Mouse (Mus musculus) lung, postnatal 0 days (tissue): ENCODE measurements around the gene Fam89b. TPM values are rescaled to one million over a fixed set of nuclear protein-coding genes. Genes with fewer than 3 reads are reported as not detected.
A peak's percentile ranks its signal among the peaks of the same experiment; 100 is the strongest.

Experiments
- ATAC-seq: fragments of 200-750 bp; cut with Nextera tagmentation; 2 replicates; pipeline ENCODE4 v1.8.0; 2017; ENCODE audit warnings: moderate library complexity
- DNase-seq: peaks from one replicate; pipeline ENCODE4 v3.0.0-alpha.2; 2016; ENCODE audit warnings: low spot score
- H3K27ac ChIP-seq: fragments of 300-500 bp; sonication (generic); 2 replicates; pipeline ENCODE4 v1.5.1; 2014; ENCODE audit warnings: antibody characterized with exemption, mild to moderate bottlenecking, low read length, mixed read lengths
- H3K27me3 ChIP-seq: fragments of 300-500 bp; sonication (generic); replicated peaks from 2 replicates; pipeline ENCODE4 v1.6.1; 2014; ENCODE audit warnings: low read length, mixed read lengths; ENCODE audit not compliant: insufficient read depth
- H3K36me3 ChIP-seq: fragments of 300-500 bp; sonication (generic); 2 replicates; pipeline ENCODE4 v1.6.1; 2014; ENCODE audit warnings: low read length, mixed read lengths; ENCODE audit not compliant: insufficient read depth
- H3K4me1 ChIP-seq: fragments of 300-500 bp; sonication (generic); 2 replicates; pipeline ENCODE4 v1.6.1; 2014; ENCODE audit warnings: antibody characterized with exemption, low read depth, low read length, mixed read lengths; ENCODE audit not compliant: insufficient read depth
- H3K4me2 ChIP-seq: fragments of 300-500 bp; sonication (generic); replicated peaks from 2 replicates; pipeline ENCODE4 v1.6.1; 2014; ENCODE audit warnings: low read depth, mild to moderate bottlenecking, low read length, moderate library complexity, mixed read lengths
- H3K4me3 ChIP-seq: fragments of 300-500 bp; sonication (generic); 2 replicates; pipeline ENCODE4 v1.5.1; 2014; ENCODE audit warnings: low read depth, low read length
- H3K9ac ChIP-seq: fragments of 300-500 bp; sonication (generic); replicated peaks from 2 replicates; pipeline ENCODE4 v1.6.1; 2014; ENCODE audit warnings: low read depth, mild to moderate bottlenecking
- H3K9me3 ChIP-seq: fragments of 300-500 bp; sonication (generic); 2 replicates; pipeline ENCODE4 v1.6.1; 2016; ENCODE audit warnings: low read length, mixed read lengths
- CTCF ChIP-seq: IDR thresholded peaks from 2 replicates; pipeline ENCODE4 v1.5.1; 2016; ENCODE audit warnings: antibody characterized with exemption, mild to moderate bottlenecking
- EP300 ChIP-seq: IDR thresholded peaks from 2 replicates; pipeline ENCODE4 v1.6.1; 2016; ENCODE audit warnings: antibody characterized with exemption, mild to moderate bottlenecking, control low read depth
- WGBS: fragments of 180-500 bp; shearing (Covaris S2); extraction: QIAGEN DNeasy Blood & Tissue Kit; methylation state at CpG from one replicate; pipeline ENCODE4 v1.1.7; 2014; 5-methylcytosine and 5-hydroxymethylcytosine counted together
- polyA plus RNA-seq: library from polyadenylated mRNA; unstranded; fragments of >200 nt; fragmentation: Nextera tagmentation; extraction: Ambion mirVana; gene quantifications from 2 replicates; pipeline ENCODE4 v1.2.1, GENCODE M21; 2015

The Fam89b gene
- polyA plus RNA-seq: 120 and 126 TPM in 2 replicates

DNA sequence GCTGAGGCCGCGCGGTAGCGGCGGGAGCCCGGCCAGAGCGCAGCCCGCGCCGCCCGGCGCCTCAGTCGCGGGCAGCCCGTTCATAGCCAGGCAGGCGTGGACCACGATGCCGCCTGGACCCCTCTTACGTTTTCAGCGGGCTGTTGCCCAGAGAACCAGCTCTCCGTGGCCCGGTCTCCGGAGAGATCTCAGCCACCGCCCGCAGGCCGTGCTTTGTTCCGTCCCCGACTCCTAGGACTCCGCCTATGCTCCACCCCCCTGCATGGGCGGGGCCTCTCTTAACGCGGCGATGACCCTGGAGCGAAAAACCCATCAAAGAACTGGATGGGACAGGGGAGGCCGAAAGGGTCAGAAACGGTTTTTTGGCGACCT is at the start of gene Fam89b:
Gene Fam89b, minus strand, starts transcription at position 210 of the 372 bp plus-strand sequence.
- Histone ChIP-seq H3K9me3 (no peaks in the 10 kb centered on the region), H3K27me3 (no peaks in the 10 kb centered on the region), H3K9ac (peak within 1 kb of the TSS; percentile 91), H3K4me3 (peak within 1 kb of the TSS; percentile 92), H3K27ac (peak within 1 kb of the TSS; percentile 91), H3K36me3 (no peaks in the 10 kb centered on the region), H3K4me1 (peaks cover 42% of the 10 kb centered on the region), H3K4me2 (peak within 1 kb of the TSS; percentile 90)
- under 1% methylated on average over 37 of the region's 37 CpGs for WGBS
- peak; percentile 94 for DNase-seq
- peak; percentile 69 for ATAC-seq
- TF ChIP-seq EP300 (no peak), CTCF (no peak)

DNA sequence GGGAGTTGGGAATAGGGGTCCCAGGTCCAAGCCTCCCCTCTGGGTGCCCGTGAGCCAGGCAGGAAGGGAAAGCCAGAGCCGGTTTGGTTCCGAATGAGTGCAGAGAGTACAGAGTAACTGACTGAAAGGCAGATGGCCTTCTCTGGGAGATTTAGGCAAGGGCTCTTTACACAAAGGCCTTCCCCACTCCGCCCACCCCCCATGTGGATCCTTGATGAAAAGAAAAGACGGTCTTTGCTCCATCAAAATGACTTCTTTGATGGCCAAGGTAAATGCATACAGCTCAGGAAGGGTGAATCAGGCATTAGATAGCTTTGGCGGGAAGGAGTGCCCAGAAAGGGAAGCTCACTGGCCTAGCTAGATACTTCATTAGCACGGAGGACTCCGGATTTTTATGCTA is 48.9 kb upstream of the Fam89b start:
- no peaks in the 10 kb centered on the region for H3K9me3 ChIP-seq
- H3K27ac ChIP-seq: no peak overlapping the region
- DNase-seq (no peak), ATAC-seq (no peak)
- no peak overlapping the region for H3K4me2 ChIP-seq
- 64% methylated on average over 8 of the region's 8 CpGs for WGBS
- H3K4me1 ChIP-seq: no peaks in the 10 kb centered on the region
- H3K9ac ChIP-seq: no peak overlapping the region
- no peaks in the 10 kb centered on the region for H3K27me3 ChIP-seq
- H3K4me3 ChIP-seq: no peak overlapping the region
- TF ChIP-seq CTCF: no peak
- no peak for TF ChIP-seq EP300
- no peaks in the 10 kb centered on the region for H3K36me3 ChIP-seq

DNA sequence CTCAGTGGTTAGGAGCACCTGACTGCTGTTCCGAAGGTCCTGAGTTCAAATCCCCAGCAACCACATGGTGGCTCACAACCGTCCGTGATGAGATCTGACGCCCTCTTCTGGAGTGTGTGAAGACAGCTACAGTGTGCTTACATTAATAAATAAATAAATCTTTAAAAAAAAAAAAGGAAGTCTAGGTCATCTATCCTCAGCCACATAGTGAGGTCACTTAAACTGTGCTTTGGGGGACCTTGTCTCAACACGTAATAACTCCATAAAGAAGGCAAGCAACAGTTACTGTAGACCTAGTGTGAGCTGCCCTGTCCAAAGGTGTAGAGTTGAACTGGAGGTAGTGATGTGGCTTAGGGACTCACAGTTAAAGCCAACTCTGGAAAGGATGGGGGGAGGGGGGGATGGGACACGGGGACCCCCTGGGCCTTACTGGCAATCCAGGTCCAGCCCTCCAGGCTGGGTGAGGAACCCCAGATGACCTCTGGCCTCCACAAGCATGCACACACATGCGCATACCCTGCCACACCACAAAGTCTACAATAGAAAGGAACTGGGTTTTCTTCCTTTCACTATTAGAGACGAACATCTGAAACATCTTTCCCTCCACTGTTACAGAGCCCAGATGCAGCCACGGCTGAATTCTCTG is 48.1 kb upstream of the Fam89b start:
- no peak overlapping the region for H3K4me2 ChIP-seq
- 71% methylated on average over 9 of the region's 9 CpGs for whole genome bisulfite sequencing

DNA sequence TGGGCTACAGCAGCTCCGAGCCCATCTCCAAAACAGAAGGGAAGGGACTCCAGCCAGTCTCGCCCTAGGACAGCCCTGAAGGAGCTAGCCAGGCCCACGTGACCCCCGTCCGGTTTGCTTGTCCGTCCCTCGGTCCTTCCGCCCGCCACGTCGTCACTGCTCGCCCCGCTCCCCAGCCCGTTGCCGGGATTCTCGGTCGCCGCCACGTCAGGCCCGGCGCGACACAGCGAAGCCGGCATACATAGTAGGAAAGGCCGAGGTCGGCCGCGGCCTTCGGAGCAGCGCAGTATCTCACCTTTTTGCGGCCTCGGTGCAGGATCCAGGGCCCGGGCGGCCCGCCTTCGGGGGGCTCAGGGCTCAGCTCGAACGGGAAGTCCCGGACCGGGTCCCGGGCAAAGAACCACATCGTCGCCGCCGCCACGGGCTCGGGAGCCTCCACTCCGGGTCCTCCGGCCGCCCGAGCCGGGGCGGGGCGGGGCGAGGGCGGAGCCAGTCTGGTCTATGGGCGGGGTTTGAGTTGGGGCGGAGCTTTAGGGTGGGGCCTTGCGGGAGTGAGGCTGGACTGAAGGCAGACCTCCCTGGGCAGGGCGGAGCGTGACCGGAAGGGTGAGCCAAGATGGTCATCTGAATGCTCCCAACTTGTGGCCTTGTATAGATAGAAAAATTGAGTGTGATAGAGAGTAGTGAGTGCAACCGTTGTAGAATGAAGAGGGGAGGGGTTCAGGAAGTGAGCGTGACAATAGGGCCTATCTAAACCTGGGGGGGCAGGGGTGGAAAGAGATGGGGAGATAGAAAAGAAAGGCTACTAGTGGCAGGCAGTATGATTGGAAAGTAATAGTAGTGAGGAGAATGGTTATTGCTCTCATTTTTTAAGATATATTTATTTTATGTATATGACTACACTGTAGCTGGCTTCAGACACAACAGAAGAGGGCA is 41.7 kb upstream of the Fam89b start, which contains the start of gene Scyl1:
Gene Scyl1, minus strand, starts transcription at position 495 of the 936 bp plus-strand sequence.
- peak within 1 kb of the TSS; percentile 74 for H3K4me3 ChIP-seq
- peak within 1 kb of the TSS; percentile 88 for H3K9ac ChIP-seq
- H3K4me1 ChIP-seq: peaks cover 14% of the 10 kb centered on the region
- no peaks in the 10 kb centered on the region for H3K9me3 ChIP-seq
- H3K36me3 ChIP-seq: peaks cover 5% of the 10 kb centered on the region
- TF ChIP-seq CTCF: no peak
- no peak for TF ChIP-seq EP300
- peak; percentile 98 for ATAC-seq
- peak within 1 kb of the TSS; percentile 95 for H3K27ac ChIP-seq
- no peaks in the 10 kb centered on the region for H3K27me3 ChIP-seq
- peak; percentile 96 for DNase-seq
- WGBS: under 1% methylated on average over 61 of the region's 64 CpGs
- H3K4me2 ChIP-seq: peak within 1 kb of the TSS; percentile 88

More for the DNA sequence above, 48.1 kb upstream of the Fam89b start:
- Histone ChIP-seq H3K9me3 (no peaks in the 10 kb centered on the region), H3K4me1 (no peaks in the 10 kb centered on the region), H3K36me3 (no peaks in the 10 kb centered on the region), H3K27ac (no peak overlapping the region), H3K4me3 (no peak overlapping the region), H3K9ac (no peak overlapping the region), H3K27me3 (no peaks in the 10 kb centered on the region)
- DNase-seq (no peak), ATAC-seq (no peak)
- no peak for TF ChIP-seq EP300
- TF ChIP-seq CTCF: no peak

DNA sequence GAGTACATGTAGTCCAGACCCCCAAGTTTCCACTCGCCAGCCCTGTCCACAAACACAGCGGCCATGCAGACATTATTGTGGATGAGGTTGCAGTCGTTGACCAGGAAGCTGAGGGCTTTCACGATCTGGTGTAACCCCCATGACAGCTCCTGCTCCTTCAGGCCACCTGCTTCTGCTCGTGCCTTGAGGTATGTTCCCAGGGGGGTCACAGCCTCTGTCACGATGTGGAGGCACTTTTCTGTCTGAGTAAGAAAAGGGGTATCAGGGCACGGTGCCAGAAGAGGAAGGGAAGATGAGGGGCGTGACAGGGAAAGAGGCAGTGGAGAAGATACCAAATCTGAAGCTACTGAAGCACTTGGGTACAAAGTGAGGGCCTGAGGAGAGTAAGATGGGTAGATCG is 40.9 kb upstream of the Fam89b start:
- ATAC-seq (no peak), DNase-seq (peak; percentile 21)
- TF ChIP-seq CTCF (no peak), EP300 (no peak)
- peak overlapping the region; percentile 88 for H3K4me2 ChIP-seq
- H3K27ac ChIP-seq: peak overlapping the region; percentile 95
- no peaks in the 10 kb centered on the region for H3K27me3 ChIP-seq
- 34% methylated on average over 9 of the region's 9 CpGs for WGBS
- H3K36me3 ChIP-seq: peaks cover 13% of the 10 kb centered on the region
- no peaks in the 10 kb centered on the region for H3K9me3 ChIP-seq
- peak overlapping the region; percentile 74 for H3K4me3 ChIP-seq
- peak overlapping the region; percentile 88 for H3K9ac ChIP-seq
- H3K4me1 ChIP-seq: peaks cover 14% of the 10 kb centered on the region

DNA sequence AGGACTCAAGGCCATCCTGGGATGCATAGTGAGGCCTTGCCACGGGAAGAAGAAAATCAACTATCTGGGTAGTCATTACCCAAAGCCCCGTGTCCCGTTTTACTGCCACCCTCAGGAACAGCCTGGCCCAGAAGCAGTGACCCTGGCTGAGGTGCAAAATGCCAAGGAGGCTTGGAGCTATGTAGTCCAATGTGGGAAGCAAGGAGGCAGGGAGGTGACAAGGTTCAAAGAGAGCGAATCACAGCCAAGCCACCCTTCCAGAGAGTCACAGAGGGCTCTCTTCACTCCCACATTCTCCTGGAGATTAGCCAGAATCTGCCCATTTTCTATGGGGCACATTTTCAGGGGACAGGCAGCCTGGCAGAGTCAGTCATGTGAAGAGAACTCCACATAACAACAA is 37.8 kb upstream of the Fam89b start:
- no peak for ATAC-seq
- no peak overlapping the region for H3K27ac ChIP-seq
- H3K27me3 ChIP-seq: no peaks in the 10 kb centered on the region
- DNase-seq: no peak
- 88% methylated on average over 4 of the region's 4 CpGs for WGBS
- peaks cover 38% of the 10 kb centered on the region for H3K36me3 ChIP-seq
- no peak overlapping the region for H3K4me3 ChIP-seq
- TF ChIP-seq EP300 (no peak), CTCF (no peak)
- H3K4me1 ChIP-seq: peaks cover 14% of the 10 kb centered on the region
- H3K9me3 ChIP-seq: no peaks in the 10 kb centered on the region
- H3K4me2 ChIP-seq: no peak overlapping the region
- H3K9ac ChIP-seq: no peak overlapping the region
